Mouse (Mus musculus) megakaryocyte, embryonic 14.5 days (primary cell): ENCODE results near the gene Ssbp2. TPM values are rescaled to one million over a fixed set of nuclear protein-coding genes. Genes with fewer than 3 reads are reported as not detected.

ENCODE experiments used
- H3K27me3 ChIP-seq: replicated peaks from 2 replicates; pipeline ENCODE3; 2012; ENCODE audit warnings: inconsistent platforms
- H3K36me3 ChIP-seq: replicated peaks from 2 replicates; pipeline ENCODE3; 2012; ENCODE audit warnings: low read length, inconsistent platforms, mixed read lengths
- H3K4me1 ChIP-seq: 2 replicates; pipeline ENCODE4 v1.6.1; 2012; ENCODE audit warnings: inconsistent platforms
- H3K4me3 ChIP-seq: replicated peaks from 2 replicates; pipeline ENCODE3; 2012; ENCODE audit warnings: moderate library complexity, mild to moderate bottlenecking, inconsistent platforms
- H3K9me3 ChIP-seq: 2 replicates; pipeline ENCODE4 v1.6.1; 2012; ENCODE audit warnings: inconsistent platforms
- FLI1 ChIP-seq: IDR thresholded peaks from 2 replicates; pipeline ENCODE4 v1.6.1; 2012; ENCODE audit warnings: low read length, inconsistent platforms, mixed read lengths
- GATA1 ChIP-seq: IDR thresholded peaks from 3 replicates; pipeline ENCODE4 v1.6.1; 2012; ENCODE audit warnings: mixed read lengths, low read length, inconsistent platforms, borderline replicate concordance
- polyA plus RNA-seq: library from polyadenylated mRNA; stranded (reverse); fragments of >175 nt; gene quantifications from 2 replicates; pipeline ENCODE4 v1.2.3, GENCODE M21; 2012; ENCODE audit warnings: low replicate concordance; ENCODE audit not compliant: insufficient read depth

Ssbp2 gene
- polyA plus RNA-seq, 1 experiment, result 15.0 TPM

DNA sequence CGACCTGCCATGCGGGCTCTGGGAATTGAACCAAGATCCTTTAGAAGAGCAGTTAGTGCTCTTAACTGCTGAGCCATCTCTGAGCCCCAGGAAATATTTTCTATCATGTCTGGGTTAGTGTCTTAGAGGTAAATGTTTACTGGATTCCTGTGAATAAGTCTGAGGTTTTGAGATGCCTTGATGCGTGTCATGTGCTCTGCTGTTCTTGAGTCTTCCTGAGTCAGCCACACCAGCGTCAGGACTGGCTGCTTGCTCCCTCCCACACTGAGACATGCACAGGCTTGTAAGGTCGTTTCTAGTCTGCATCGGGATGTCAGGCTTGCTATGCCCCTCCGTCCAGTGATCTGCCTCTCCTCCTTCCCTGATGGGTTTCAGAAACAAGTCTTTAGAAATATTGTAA is 189.8 kb downstream of the Ssbp2 start:
- H3K27me3 ChIP-seq, result no peaks in the 10 kb centered on the region
- H3K4me1 ChIP-seq, result peaks cover 4% of the 10 kb centered on the region; the same call in 1 of the 2 replicates
- H3K36me3 ChIP-seq, result peaks cover 23% of the 10 kb centered on the region
- TF ChIP-seq GATA1 (no peak), FLI1 (no peak)
- H3K4me3 ChIP-seq, result no peak overlapping the region
- H3K9me3 ChIP-seq, result no peaks in the 10 kb centered on the region

DNA sequence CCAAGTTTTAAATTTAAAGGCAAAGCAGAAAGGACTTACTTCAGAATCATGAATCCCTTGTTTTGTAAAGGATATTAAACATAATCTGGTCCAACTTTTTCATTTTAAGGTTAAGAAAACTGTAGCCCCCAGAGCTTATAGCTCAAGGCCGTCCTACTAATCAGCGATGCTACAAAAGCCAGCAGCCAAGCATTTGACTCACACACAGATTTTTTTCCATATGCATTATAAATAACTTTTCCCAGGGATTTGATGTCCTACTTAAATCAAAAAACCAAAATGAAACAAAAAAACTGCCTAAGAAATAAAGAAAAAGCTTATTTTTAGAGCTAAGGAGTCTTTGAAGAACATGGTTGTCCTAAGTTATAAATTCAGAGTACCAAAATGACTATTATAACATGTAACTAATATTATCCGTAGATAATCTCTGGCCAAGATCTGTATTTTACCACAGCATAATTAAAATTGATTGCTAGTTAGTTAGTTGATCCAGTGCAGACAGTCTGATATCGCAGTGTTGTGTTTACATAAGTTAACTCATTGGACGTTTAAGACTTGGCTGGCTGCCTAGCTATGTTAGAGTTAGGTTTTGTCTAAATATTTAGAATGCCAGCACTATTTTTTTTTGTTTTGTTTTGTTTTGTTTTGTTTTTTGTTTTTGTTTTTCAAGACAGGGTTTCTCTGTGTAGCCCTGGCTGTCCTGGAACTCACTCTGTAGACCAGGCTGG is 201.1 kb downstream of the Ssbp2 start:
- no peak overlapping the region for H3K4me3 ChIP-seq
- H3K27me3 ChIP-seq, result no peaks in the 10 kb centered on the region
- TF ChIP-seq GATA1, result no peak
- no peak for TF ChIP-seq FLI1
- H3K9me3 ChIP-seq, result no peaks in the 10 kb centered on the region
- H3K4me1 ChIP-seq, result peaks cover 6% of the 10 kb centered on the region; the same call in 1 of the 2 replicates
- H3K36me3 ChIP-seq, result peaks cover 8% of the 10 kb centered on the region

DNA sequence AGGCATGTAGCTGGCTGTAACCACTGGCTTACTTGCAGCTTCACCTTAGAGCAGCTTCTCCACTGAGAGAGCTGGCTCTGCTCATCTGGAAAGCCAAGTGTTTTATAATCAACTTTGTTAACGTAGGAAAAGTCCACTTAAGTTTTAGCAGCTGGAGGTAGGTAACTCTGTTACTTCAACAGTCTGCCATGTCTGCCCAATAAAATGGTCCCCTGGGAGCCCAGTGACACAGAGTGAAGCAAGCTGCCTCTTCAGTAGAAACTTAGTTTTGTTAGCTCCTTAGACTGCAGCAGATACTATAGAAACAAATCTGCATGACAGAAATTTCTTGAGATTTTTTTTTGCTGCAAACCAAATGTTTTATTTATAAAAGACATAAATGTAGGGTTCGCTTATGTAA is 202.7 kb downstream of the Ssbp2 start:
- peaks cover 13% of the 10 kb centered on the region for H3K36me3 ChIP-seq
- H3K4me1 ChIP-seq, result peaks cover 3% of the 10 kb centered on the region; the same call in 1 of the 2 replicates
- no peak for TF ChIP-seq FLI1
- TF ChIP-seq GATA1, result no peak
- no peaks in the 10 kb centered on the region for H3K9me3 ChIP-seq
- no peak overlapping the region for H3K4me3 ChIP-seq
- H3K27me3 ChIP-seq, result no peaks in the 10 kb centered on the region

GRCm38 (mm10) chr13:91673241-91673640 is 213.2 kb downstream of the Ssbp2 start:
- Histone ChIP-seq H3K4me1 (no peaks in the 10 kb centered on the region), H3K36me3 (peaks cover 63% of the 10 kb centered on the region), H3K4me3 (no peak overlapping the region), H3K27me3 (no peaks in the 10 kb centered on the region), H3K9me3 (no peaks in the 10 kb centered on the region)
- TF ChIP-seq FLI1 (no peak), GATA1 (no peak)

DNA sequence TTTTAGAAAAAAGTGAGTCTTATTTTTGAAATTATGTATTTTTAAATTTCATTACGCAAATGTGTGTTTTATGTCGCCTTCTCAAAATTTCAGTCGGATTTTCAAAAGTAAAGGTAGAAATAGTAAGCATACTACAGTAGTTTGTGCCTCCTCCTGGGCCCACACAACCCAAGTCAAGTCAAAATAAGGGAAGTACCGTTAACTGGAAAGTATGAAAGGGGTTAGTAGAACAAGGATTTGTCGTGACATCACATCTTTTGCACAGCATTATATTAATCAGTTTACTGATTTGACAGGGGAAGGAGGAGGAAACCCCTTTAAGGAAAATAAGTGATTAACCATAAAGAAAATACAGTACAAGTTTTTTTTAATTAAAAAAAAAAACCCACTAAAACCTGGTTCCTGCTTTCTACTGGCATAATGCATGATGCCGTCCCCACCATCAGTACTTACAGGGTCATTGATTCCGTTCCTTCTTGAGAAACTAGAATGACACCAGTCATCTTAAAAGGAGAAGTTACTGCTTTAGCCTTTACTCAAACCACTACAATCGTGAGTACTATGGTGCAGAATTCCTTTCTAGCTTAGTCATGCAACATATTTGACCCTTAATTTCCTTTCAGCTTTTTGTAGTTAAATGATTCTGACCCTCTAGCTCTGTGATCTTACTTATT is 220.8 kb downstream of the Ssbp2 start:
- H3K4me3 ChIP-seq, result no peak overlapping the region
- peaks cover 50% of the 10 kb centered on the region for H3K36me3 ChIP-seq
- TF ChIP-seq FLI1 (no peak), GATA1 (no peak)
- no peaks in the 10 kb centered on the region for H3K9me3 ChIP-seq
- H3K4me1 ChIP-seq, result no peaks in the 10 kb centered on the region
- no peaks in the 10 kb centered on the region for H3K27me3 ChIP-seq

GRCm38 (mm10) chr13:91681474-91681873 is 221.4 kb downstream of the Ssbp2 start:
- no peak for TF ChIP-seq GATA1
- TF ChIP-seq FLI1, result no peak
- Histone ChIP-seq H3K27me3 (no peaks in the 10 kb centered on the region), H3K9me3 (peaks cover 2% of the 10 kb centered on the region; the same call in 1 of the 2 replicates), H3K4me1 (no peaks in the 10 kb centered on the region), H3K4me3 (no peak overlapping the region), H3K36me3 (peaks cover 54% of the 10 kb centered on the region)

DNA sequence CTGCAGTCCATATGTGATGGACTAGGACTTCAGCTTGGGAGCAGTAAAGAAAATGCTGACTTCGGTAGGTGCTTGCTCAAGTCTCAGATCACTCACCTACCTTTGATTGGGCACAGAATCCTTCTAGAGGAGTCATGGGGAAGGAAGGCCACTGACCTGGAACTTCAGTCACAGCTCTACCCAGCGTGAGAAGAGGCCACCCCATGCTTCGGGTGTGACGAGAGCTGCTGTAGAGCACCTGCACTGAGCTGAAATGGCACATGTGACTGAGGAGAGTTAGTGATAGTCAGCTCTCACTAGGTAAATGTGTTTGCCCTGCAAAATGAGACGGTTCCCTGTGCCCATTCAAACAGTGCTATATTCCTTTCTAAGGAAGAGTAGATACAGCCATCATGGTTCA is 230.0 kb downstream of the Ssbp2 start:
- H3K9me3 ChIP-seq, result peaks cover 4% of the 10 kb centered on the region; the same call in 1 of the 2 replicates
- peaks cover 4% of the 10 kb centered on the region; the same call in 1 of the 2 replicates for H3K4me1 ChIP-seq
- TF ChIP-seq GATA1 (no peak), FLI1 (no peak)
- H3K27me3 ChIP-seq, result no peaks in the 10 kb centered on the region
- H3K36me3 ChIP-seq, result peaks cover 73% of the 10 kb centered on the region
- no peak overlapping the region for H3K4me3 ChIP-seq

GRCm38 (mm10) chr13:91693615-91694014 is 233.5 kb downstream of the Ssbp2 start:
- Histone ChIP-seq H3K9me3 (no peaks in the 10 kb centered on the region), H3K4me3 (no peak overlapping the region), H3K36me3 (peaks cover 69% of the 10 kb centered on the region), H3K4me1 (peaks cover 8% of the 10 kb centered on the region; the same call in 1 of the 2 replicates), H3K27me3 (no peaks in the 10 kb centered on the region)
- no peak for TF ChIP-seq FLI1
- TF ChIP-seq GATA1, result no peak

- no peaks in the 10 kb centered on the region for H3K27me3 ChIP-seq
- peaks cover 8% of the 10 kb centered on the region; the same call in 1 of the 2 replicates for H3K4me1 ChIP-seq
- no peak overlapping the region for H3K4me3 ChIP-seq
- H3K9me3 ChIP-seq, result no peaks in the 10 kb centered on the region
- TF ChIP-seq FLI1 (no peak), GATA1 (no peak)
- H3K36me3 ChIP-seq, result peaks cover 76% of the 10 kb centered on the region
Measured at GRCm38 (mm10) chr13:91695406-91695805, 235.3 kb downstream of the Ssbp2 start.

- Histone ChIP-seq H3K27me3 (no peaks in the 10 kb centered on the region), H3K4me1 (peaks cover 10% of the 10 kb centered on the region; the same call in 1 of the 2 replicates), H3K9me3 (no peaks in the 10 kb centered on the region), H3K4me3 (no peak overlapping the region), H3K36me3 (peaks cover 75% of the 10 kb centered on the region)
- TF ChIP-seq GATA1 (no peak), FLI1 (no peak)
Measured at GRCm38 (mm10) chr13:91696109-91696645, 236.1 kb downstream of the Ssbp2 start.
